Mouse (Mus musculus) cerebellum, adult (tissue): ENCODE measurements around the gene Trim65.

ENCODE experiments used
- ATAC-seq: cut with Nextera tagmentation; 2 replicates; pipeline ENCODE4 v1.9.2; 2017; ENCODE audit warnings: mild to moderate bottlenecking, moderate library complexity, mixed read lengths; ENCODE audit not compliant: insufficient number of reproducible peaks, low FRiP score, low TSS enrichment

The Trim65 gene

GRCm38 (mm10) chr11:116110540-116110939, 20.4 kb downstream of the Trim65 start:
- no peak for ATAC-seq

DNA sequence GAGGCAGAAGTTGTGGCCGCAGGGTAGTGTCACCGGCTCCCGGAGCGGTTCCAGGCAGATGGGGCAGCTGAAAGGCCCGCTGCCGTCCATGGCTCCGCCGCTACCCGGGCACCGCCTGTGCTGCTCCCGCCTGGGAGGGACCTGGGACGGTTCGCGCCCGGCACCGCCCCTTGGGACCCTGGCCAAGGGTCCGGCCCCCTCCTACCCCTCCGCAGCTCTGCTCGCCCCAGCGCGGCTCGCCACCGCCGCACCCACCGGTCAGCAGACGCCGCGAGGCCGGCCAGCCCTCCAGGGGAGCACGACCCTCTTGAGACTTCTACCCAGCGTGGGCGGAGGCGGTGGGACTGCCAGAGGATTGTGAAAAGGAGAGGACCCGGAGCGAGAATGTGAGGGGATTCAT, 20.8 kb downstream of the Trim65 start:
- no peak for ATAC-seq

DNA sequence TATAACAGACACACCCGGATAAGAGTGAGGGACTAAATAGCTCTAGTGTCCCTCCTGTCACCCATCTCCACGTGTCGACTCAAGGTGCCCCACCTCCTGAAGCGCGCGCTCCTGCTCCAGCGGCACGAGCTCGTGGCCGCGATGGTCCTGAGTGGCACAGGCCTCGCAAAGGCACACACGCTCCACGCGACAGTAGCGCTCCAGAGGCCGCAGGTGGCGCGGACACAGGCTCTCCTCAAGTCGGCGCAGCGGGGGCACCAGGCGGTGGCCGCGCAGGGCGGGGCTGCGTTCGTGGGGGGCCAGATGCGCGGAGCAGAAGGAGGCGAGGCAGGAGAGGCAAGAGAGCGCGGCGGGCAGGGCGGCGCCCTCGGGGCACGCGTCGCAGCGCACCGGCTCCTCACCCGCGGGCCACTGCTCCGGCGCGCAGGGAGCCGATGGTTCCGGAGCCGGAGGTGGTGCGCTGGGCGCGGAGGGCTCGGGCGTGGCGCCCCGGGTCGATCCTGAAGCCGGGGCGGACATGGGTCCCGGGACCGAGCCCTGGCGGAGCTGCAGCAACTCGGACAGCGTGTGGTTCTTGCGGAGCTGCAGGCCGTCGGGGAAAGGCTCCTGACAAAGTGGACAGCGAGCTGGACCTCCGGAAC, 21.4 kb downstream of the Trim65 start:
- no peak for ATAC-seq

- no peak for ATAC-seq
Measured at GRCm38 (mm10) chr11:116108464-116109137, 22.3 kb downstream of the Trim65 start.

DNA sequence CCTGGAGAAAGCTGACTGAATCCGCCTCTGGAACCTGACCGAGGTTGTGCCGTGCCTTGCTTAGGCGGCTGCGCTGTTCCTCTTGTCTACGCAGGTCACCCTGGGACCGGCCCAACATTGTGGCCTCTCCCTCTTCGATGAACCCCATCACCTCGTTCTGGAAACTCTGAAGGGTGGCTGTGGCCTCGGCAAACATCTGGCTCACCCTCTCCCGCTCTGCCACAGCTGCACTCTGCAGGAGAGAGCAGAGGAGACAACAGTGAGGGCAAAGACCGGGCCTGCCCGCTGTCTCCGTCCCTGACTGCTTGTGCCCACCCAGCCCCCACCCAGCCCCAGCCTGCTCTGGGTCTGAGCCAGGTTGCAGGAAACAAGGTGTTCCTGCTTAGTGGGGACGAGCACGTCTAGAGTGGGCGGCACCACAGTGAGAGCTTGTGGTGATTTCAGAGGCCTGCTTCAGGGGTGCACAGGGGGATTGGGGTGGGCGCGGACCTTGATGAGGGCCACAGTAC, 23.1 kb downstream of the Trim65 start:
- ATAC-seq: no peak

- no peak for ATAC-seq
Measured at GRCm38 (mm10) chr11:116106963-116107776, 23.8 kb downstream of the Trim65 start.

DNA sequence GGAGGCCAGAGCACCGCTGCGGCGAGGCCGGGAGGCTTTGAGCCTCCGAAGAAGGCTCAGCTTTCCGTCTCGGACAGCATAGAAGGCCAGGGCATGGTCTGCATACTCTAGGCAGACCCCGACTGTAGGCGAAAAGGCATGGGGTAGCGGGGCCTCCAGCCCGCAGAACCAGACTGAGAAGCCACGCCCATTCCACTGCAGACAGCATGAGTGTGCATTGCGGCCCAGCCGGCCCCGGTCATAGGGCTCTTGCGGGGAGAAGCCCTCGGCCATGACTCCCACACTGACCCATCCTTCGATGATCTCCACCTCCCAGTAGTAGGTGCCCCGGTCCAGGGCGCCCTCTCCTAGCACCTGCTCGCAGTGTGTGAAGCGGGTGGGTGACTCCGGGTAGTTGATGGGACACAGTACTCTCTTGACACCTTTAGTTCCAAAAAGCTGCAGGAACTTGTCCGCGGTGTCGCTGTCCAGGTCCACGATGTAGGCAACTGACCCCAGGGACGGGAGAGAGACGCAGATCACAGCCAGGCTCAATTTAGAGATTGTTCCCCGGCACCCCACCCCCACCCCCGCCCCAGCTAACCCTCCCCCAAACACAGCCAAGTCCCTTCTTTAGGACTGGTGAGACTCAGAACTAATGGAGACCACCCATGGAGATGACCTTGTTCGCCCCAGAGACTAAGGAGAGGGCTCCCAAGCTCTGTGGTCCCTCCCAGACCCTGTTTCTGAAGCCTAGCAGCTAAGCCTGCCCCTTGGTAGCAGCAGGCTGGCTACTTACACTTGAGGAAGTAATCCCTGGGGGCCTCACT, 24.6 kb downstream of the Trim65 start:
- ATAC-seq: no peak

GRCm38 (mm10) chr11:116105065-116105464, 25.9 kb downstream of the Trim65 start:
- no peak for ATAC-seq

- ATAC-seq: no peak
Measured at GRCm38 (mm10) chr11:116104006-116104646, 26.8 kb downstream of the Trim65 start.

DNA sequence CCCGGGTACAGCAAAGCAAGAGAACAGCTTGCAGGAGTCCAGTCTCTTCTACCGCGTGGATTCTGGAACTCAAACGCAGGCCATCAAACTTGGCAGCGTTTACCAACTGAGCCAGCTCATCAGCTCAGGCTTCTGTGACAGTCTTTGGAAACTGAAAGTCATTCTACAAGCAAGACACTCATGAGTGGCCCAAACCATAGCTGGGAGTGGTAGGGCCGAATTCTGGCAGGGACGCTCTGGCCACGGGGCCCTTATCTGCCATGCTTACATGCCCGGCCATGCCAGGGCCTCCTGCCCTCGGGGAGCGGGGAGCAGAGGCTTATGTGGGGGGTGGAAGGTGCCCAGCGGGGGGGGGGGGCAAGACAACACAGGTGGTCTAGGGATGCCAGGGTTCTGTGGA, 27.4 kb downstream of the Trim65 start:
- ATAC-seq: no peak

DNA sequence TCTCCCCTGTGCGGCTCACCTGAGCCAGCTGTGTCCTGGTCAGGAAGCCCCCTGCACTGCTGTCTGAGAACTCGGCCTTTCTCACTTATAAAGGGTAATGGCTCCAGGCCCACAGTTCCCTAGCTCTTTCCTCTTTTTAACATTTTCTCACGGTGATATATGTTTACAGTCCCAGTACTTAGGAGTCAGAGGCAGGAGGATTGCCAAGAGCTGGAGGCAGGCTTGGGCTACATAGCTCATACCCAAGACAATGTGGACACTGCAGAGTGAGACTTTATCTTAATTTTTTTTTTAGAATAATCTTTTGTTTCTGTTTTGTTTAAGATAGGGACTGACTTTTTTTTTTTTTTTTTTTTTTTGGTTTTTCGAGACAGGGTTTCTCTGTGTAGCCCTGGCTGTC, 28.5 kb downstream of the Trim65 start:
- ATAC-seq: no peak

- ATAC-seq: no peak
Measured at GRCm38 (mm10) chr11:116101931-116102381, 29.0 kb downstream of the Trim65 start.

- ATAC-seq: no peak
Measured at GRCm38 (mm10) chr11:116100839-116101238, 30.1 kb downstream of the Trim65 start.

DNA sequence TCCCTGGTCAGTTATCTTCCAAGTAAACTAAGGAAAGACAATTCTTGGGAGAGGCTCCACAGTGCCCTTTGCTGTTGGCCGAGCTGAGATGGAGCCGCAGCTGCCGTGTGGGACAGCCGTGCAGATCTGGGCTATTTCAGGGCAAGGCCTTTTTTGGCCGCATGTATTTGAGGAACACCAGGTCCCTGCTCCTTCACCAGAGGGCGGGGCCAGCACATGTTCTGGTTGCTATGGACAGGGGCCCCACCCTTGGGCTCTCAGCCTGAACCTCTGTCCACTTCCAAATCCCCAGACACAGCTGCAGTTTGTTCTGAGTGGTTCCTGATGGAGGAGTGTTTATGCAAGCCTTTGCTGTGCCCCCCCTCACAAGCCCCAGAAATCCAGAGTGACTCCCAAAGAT, 30.5 kb downstream of the Trim65 start:
- ATAC-seq: no peak

- no peak for ATAC-seq
Measured at GRCm38 (mm10) chr11:116099462-116099861, 31.5 kb downstream of the Trim65 start.

- ATAC-seq: no peak
Measured at GRCm38 (mm10) chr11:116098711-116099460, 32.0 kb downstream of the Trim65 start.

DNA sequence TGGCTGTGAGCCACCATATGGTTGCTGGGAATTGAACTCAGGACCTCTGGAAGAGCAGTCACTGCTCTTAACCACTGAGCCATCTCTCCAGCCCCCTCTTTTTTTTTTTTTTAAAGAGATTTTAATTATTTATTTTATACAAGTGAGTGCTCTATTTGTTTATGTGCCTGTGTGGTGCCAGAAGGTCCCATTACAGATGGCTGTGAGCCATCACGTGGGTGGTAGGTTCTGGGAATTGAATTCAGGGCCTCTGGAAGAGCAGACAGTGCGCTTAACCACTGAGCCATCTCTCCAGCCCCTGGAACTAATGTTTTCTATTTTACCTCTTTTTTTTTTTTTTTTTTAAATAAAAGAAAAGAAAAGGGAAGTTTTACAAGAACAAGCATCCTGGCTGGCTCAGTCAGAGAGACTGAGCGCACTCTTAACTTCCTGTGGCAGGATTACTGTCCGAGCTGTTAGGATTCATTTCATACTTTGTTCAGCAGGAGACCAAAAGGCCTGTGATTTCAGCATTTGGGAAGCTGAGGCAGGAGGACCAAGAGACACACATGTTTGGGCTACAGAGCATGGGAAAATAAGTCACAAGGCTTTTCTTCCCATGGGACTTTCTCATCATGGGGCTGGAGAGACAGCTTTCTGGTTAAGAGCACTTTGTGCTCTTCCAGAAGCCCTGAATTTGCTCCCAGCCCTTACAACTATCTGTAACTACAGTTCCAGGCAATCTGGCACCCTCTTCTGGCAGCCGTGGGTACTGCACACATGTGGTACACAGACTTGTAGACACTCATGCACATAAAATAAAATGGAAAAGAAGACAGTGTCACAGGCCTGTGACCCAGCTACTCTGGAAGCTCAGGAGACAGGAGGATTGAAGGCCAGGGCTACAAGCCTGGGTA, 34.5 kb downstream of the Trim65 start:
- no peak for ATAC-seq

- no peak for ATAC-seq
Measured at GRCm38 (mm10) chr11:116095573-116095972, 35.4 kb downstream of the Trim65 start.
